Mouse (Mus musculus): ENCODE results near the gene Tob1. TPM values are rescaled to one million over a fixed set of nuclear protein-coding genes. Genes with fewer than 3 reads are reported as not detected.

Tob1 gene
- total RNA-seq, 4 experiments from 2014 or later, result 162 to 301 (median 191) TPM

Other genes with a start within 250 kb of the Tob1 start
- 100 to 1,000 TPM in 1 of 4 experiments, 10 to 100 TPM in 3; 71.9 to 117 (median 88.3) TPM for gene Gm20390, start 243.2 kb upstream of the Tob1 start, total RNA-seq (2022)
- gene Nme1, start 242.9 kb upstream of the Tob1 start, total RNA-seq (2022), result 10 to 100 TPM; 36.1 to 56.6 (median 44.8) TPM
- 100 to 1,000 TPM in 2 of 4 experiments, 10 to 100 TPM in 2; 93.5 to 138 (median 115) TPM for gene Spag9, start 215.4 kb upstream of the Tob1 start, total RNA-seq (2022)
- 1 to 10 TPM in 2 of 4 experiments, under 1 TPM in 2; 0.26 to 2.2 (median 0.97) TPM for gene Wfikkn2, start 34.6 kb downstream of the Tob1 start, total RNA-seq (2022)
- not detected for gene Gm21885, start 70.4 kb downstream of the Tob1 start, total RNA-seq (2022)
- gene Luc7l3, start 110.5 kb downstream of the Tob1 start, total RNA-seq (2022), result 100 to 1,000 TPM in 1 of 4 experiments, 10 to 100 TPM in 3; 53.7 to 100 (median 73.5) TPM
- 100 to 1,000 TPM; 118 to 169 (median 156) TPM for gene Ankrd40, start 116.5 kb downstream of the Tob1 start, total RNA-seq (2022)
- 10 to 100 TPM in 2 of 4 experiments, 1 to 10 TPM in 2; 4.7 to 15.0 (median 9.4) TPM for gene Abcc3, start 181.5 kb downstream of the Tob1 start, total RNA-seq (2022)